Mouse (Mus musculus) c-Kit-negative CD71-positive TER-119-positive erythroid progenitor cells, embryonic 14.5 days (primary cell): ENCODE data around the gene Egr2.
A peak's percentile ranks its signal among the peaks of the same experiment; 100 is the strongest.

Experiments used
- DNase-seq: peaks from one replicate; pipeline ENCODE4 v3.0.0-alpha.2; 2013; ENCODE audit warnings: low read depth, low spot score

The Egr2 gene

DNA sequence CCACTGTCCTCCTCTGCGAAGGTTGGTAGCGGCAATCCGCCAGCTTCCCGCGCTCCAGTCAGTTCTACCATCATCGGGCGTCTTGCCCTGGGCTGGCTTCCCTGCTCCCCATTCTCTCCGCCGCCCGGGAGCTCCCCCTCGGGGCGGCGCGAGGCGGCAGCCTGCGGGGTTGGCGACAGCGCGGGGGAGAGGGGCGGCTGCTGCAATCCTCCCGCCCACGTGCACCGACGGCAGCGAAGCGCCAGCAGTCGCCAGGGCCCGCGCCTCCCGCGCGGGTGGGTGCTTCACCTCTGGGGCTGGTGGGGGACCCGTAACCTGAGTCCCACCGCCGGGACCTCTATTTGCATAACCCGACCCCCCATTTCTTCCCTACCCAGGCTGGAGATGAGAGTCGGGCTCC lies at the start of gene Egr2:
Gene Egr2, plus strand, starts transcription at position 220 of the 400 bp plus-strand sequence.
- DNase-seq, result no peak

DNA sequence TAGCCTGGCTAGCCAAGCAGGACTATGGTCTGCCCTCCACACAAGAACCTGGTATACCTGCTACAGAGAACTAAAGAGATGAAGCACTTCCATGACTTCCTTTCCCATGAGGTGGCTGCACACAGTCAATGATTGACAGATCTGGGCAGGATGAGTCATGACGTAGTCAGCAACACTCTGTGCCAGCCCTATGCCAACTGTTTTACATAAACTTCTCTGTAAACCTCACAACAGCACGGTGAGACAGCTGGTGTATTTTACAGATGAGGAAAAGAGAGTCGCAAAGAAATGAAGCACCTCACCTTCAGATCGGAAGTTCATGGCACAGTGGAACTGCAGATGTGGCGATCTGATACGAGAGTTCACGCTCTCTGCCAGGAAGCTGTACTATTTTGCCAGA lies 47.8 kb upstream of the Egr2 start:
- no peak for DNase-seq

DNA sequence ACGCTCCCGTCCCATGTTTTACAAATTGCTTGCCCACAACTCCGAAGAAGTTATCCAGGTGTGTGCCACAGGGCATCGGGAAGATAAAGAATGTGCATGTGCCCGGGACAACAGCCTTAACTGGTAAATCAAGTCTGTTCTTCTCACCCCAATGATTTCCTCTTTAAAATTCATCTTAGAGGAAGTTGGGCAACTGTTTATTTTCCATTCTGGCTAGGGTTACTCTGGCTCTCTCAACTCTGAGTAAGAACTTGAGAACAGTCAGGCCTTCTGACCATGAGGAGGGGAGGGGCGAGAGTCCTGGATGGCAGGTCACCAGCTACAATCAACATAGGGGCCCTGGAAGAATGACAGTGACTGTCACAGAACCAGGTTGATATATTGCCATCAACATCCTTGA lies 45.4 kb upstream of the Egr2 start:
- DNase-seq, result no peak

DNA sequence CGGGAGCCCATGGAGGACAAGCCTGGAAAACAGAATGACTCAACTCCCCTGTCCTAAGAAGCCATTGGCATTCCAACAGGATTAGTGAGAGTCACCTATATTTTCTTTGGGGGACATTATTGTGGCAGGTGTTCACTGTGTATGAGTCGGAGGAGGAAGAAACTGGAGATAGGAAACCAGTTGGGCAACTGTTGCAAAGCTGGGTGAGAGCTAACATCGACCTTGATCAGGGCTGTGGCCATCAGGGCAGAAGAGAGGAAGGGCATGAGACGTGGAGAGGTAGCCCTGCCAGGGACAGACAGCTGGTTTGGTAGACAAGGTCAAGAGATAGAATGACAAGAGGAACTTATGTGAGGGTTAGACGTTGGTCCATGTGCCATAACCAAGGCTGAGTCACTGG lies 44.6 kb upstream of the Egr2 start:
- DNase-seq, result no peak

DNA sequence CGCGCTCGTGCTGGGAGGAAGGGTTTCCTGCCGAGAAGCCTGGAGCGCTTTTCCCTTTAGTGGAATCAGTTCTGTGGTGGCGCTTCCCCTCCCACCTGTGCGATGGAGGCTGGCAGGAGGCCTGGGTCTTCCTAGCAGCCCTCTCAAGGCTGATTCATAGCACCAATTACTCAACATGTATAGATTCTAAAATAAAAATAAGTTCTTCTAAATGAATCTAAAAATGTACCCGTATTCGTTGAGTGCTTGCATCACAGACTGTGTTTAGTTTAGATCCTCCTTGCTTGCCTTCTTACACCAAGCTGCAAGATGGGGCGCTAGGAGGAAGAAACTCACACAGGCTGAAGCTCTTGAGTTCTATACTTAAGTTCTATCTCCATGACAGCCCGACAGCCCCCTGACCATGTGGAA lies 43.1 kb upstream of the Egr2 start:
- no peak for DNase-seq

DNA sequence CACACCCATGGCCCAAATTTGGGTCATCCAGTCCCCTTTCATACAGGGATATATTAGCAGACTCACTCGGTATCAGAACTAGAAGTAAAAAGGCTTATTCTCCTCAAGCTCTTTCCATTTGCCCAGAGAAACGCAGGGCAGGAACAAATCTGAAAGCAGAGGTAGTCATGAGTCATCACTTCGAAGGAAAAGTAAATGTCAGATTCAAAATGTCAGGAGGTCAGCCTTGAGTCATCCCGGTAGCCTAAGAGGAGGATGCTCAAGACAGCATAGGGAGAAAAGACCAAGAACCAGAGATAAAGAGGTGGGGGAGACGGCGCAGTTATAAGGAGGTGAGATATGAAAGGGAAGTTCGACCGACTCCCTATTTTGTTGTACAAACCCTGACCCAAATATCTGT lies 41.7 kb upstream of the Egr2 start:
- no peak for DNase-seq

DNA sequence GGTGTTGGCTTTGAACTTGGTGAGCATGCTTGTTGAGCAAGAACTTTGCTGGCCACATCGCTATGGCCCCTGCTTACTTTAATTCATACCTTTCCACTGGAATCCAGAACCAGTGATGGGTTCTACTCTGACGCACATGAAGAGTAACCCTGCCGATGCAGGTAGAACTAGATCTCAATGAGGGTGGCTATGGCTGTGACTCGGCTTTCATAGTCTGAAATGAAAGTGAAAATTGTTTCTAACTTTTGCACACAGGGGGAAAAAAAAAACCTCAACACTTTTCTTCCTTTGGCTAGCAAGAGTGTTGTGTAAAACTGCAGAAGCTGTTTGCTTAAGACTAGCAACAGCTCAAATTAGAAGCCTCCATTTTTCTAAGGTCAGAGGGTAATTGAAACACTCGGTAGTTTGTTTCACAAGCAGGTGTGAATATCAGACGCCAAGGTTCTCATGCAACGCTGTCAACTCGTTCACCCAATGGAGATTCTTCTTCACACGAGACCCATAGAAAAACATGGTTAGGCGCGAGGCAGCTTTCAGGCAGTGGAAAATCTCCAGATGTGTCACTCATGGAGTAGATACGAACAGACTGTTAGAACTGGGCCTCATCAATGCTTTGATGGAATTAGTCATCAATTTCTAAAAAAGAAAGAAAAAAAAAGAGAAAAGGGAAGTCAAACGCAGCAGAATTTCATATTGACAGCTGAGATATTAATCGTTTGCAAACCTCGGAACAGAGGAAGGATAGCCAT lies 38.0 kb upstream of the Egr2 start:
- DNase-seq, result no peak

DNA sequence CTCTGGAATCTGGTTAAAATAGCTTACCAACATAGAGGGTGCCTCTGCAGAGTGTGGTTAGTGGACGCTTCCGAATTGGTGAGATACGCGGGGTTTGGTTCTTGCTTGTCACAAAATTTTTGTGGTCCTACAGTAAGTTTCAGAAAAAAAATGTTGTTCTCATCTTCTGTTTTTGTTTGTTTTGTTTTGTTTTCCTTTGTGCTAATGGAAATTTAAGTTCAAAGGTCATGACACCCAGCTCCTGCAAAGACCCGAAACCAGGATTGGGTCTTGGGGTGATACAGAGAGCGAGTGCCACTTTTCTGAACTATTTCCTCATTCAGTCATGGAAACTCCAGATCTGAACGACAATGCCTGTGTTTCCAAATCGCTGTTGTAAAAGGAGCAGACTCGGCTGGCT lies 37.3 kb upstream of the Egr2 start:
- DNase-seq, result no peak

DNA sequence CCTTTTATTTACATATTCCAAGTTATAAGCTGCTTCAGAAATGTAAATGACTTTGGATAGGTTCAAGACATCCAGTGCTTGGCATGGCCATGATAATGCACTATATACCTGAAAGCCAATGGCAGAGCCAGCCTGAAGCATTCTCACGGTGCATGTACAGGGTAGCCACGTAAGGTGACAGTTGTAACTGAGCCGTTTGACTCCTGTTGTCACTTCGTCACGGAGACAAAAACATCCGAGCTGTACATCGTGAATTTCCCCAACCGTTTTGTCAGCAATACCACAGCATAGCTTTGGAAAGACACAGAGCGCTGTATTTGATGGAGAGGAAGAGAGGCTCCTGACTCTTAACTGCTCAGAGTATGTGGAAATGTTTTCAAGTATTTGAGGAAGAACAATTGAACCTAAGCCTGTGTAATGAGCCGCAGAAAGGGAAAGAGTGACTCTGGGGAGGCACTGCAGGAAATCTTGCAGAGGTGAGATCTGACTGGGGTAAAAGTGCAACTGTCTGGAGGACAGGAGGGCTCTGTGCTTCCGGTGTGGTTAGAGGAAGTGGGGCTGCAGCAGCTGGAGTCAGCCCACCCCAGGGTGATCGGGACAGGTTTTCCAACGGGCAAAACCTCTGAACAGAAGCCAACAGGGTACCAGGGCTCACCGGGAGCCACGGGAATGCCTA lies 31.8 kb upstream of the Egr2 start:
- no peak for DNase-seq

DNA sequence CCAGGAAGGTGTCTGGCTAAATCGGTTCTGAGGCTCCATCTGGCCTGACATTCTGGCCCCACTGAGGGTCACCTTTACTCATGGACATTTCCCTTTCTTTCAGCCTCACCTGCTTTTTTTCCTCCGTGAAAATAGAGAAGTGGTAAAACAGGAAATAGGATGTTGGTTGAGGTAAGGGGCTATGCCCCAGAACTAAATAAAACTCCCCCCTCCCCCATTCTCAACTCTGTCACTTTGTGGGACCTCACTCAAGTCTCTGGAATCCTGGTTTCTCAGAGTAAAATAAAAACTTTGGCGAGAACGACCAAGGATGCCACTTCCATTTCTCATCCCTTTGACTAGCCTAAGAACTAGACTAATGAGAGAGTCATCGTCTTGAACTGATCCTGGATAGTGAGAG lies 31.2 kb upstream of the Egr2 start:
- DNase-seq, result no peak

DNA sequence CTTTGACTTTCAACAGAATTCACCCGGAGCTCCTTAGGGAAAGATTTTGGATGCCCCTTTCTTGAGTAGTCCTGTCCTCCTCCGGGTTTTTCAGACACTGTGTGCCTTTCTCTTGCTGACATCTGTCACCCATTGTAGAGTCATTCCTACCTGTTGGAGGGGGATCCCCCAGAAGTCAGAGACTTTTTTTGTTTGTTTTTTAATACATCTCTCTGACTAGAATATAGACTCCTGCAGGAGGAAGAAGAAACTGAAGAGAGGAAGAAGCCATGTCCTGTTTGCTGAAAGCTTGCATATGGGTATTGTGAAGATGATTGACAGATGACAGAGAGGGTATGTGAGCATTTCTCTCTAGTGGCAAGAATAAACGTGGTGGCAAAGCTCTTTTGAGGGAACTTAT lies 30.0 kb upstream of the Egr2 start:
- DNase-seq, result no peak

DNA sequence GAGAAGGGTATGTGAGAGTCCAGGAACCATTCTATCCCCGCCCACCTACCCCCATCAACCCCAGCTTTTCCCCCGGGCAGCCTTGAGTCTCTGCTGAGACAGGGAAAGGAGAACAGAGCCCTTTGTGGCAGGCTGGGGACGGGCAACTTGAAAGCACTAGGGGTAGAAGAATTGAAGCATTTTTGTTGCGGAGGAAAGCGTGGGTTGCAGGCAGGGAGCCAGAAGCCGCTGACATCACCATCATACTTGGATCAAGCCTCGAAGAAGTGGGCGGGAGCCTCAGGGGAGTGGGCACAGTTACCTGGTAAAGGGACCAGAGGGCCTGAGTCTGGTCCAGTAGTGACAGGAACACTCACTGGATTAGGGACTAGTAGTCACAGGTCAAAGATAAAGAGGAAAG lies 23.1 kb upstream of the Egr2 start:
- DNase-seq, result no peak

DNA sequence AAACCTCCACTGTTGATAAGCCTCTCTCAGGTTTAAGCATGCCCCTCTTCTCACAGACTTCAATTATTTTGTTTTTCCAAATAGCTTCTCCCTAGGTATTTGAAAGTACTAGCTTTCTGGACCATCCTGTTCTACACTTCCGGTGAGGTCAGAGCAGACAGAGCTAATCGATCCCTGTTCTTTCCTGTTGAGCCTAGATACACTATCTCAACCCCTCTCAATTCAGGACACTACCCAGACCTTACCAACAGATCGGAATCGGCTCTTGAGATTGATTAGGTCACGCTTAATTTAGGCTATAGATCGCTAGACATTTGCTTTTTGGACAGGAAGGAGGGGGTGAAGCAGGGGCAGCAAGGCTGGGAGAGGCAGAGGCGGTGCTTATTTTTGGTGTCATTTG lies 22.4 kb upstream of the Egr2 start:
- no peak for DNase-seq

DNA sequence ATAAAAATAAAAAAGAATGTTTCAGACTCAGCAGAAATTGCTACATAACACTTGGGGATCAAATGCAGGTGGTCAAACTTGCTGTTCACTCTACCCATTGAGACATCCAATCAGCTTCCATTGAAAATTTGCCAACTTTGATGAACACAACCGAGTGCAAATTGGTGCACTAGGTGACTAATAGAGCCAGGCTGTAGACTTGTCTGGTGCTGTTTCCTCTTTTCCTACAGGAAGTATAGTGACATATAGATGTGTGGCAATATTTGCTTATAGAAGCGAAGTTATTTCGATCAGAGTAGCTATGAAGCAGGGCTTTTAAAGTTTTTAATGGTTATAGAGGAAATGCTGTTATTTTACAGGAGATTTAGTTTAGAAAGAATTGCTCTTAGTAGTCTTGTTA lies 16.5 kb upstream of the Egr2 start:
- no peak for DNase-seq

DNA sequence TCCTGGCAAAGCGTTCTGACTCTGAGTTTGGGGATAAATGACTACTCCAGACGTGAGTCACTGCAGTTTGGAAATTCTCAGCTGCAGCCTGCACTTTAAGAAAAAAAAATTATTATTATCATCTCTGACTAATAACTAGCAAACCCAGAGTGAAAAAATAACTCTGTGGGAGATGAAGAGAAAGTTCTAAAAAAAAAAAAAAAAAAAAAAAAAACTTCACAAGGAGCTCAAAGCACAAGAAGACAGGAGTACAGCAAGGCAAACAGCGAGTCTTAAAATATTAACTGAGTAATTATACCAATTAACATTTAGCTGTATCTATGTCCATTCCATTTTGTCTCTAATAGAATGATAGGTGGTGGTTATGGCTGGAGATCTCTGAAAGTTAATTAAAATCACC lies 11.1 kb upstream of the Egr2 start:
- DNase-seq, result no peak

DNA sequence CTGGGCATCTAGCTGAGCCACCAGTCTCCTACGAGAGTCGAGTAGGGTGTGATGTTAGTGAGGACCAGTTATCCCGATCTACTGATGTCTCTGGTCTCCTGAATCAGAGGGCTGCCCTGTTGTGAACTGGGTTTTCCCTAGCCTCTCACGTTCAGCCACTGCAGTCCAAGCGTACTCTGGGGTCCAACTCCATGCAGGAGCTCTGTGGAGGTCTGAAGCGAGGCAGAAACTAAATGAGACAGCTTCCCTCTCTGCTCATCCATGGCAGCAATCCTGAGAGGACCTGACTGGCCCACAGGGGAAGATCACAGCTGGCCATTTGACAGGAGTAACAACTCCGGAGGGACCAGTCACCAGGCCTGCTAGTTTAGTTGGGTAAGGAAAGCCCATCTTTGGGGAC lies 10.6 kb upstream of the Egr2 start:
- DNase-seq, result no peak

DNA sequence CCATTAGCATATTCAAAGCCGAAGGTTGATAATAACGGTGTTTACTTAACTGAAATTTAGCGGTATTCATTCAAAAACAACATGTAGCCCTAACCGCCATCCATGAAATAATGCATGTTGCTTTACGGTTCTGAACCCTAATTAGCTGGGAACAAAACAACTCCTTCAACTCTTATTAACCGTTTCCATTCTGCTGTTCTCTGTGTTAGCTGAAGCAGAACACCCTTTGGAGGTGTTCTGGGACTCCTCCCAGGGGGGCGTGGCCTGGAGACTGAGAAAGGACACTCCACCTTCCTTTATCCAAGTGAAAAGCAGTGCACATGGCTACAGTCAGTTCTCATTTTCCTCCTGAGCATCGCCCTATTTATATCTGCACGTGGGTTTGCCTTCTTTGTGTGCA lies 8.8 kb upstream of the Egr2 start:
- DNase-seq, result no peak

DNA sequence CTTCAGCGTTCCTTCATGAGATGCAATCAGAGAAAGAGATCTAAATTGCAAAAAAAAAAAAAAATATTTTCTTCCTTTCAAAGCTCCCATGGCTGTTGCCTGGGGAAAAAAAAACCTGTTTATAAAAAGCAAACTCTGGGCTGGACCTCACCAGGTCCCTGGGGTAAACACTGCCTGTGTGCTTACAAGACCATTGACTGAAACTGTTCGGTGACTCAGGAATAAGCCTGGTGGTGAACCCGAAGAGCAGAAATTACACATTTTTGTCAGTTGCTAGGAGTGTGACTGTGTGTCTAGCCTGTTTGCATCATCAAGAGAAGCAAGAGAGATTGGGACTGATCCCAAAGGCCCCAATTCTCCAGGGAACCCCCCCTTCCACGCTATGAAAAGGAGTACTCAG lies 5.5 kb upstream of the Egr2 start:
- no peak for DNase-seq

DNA sequence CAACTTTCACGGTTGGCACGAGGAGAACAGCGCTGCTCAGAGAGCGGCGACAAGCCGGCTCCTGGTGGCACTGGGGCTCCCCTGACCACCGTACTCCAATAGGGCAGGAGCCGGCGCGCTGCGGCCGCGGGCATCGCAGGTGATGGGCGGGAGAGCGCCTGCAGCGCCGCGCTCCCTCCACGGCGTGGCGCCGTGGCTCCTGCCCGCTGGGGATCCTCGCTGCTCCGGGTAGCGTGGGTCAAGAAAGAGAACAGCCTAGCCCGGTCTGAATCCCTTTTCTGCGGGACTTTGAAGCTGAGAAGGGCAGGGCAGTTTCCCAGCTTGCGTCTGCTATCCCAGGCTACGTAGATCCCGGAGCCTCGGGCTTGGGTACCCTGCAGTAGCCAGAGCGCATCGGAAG lies 697 bp downstream of the Egr2 start:
- no peak for DNase-seq

DNA sequence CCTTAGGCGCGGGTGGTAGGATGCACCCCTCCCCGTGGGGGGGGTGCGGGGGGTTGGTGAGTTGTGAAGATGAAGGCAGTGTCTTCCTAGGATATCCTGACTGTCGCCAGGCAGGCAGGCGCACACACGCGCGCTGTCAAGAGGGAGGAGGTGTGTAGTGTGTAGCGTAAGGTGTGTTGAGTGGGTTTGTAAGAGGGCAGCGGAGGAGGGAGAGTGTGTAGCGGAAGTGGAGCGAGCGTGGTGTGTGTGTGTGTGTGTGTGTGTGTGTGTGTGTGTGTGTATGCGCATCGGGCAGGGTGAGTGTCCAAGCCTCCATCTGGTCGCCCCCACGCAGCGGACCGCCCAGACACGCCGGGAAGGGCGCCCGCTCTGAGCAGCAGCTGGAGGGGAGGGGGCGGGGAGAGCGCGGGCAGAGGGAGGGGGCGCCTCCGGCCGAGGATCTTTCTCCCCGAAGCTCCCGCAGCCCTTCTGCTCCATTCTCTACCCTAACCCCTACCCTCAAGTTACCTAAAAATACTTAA lies 1.4 kb downstream of the Egr2 start:
- no peak for DNase-seq

DNA sequence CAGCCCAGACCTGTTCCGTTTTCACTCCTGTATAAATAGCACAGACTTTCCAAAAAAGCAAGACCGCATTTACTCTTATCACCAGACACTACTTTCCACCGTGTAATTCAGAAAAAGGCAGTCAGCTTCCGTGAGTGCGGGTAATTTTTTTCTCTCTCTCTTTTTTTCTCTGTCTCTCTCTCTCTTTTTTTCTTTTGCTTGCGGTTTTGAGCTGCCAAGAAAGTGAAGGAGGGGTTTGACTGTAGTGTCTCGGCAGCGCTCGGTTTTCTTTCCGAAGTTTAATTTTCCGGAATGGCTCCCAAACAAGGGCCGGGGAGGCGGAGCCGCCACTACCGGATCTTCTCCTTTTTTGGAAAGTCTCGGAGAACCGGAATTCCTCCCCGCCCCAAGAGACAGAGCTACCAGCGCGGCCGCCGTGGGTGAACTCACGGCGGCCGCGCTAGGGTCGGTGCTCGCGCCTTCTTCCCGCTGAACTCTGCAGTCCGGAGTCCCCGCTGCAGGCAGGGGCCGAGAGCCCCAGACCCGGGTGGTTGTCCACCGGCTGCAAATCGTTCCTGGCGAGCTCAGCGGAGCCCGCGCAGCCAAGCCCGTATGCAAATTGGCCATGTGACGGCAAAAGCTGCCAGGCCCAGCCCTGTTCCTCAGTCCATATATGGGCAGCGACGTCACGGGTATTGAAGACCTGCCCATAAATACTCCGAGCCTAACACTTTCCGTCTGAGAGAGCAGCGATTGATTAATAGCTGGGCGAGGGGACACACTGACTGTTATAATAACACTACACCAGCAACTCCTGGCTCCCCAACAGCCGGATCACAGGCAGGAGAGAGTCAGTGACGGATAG lies 2.1 kb downstream of the Egr2 start:
- DNase-seq, result peak; percentile 21

DNA sequence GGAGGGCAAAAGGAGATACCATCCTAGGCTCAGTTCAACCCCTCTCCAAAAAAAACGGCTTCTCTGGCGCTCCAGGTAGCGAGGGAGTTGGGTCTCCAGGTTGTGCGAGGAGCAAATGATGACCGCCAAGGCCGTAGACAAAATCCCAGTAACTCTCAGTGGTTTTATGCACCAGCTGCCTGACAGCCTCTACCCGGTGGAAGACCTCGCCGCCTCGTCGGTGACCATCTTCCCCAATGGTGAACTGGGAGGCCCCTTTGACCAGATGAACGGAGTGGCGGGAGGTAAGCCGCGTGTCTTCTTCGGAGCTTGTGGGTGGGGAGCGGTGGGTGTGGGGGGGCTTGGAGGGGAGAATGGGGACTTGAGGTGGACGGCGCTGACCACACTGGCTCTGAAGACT lies 2.8 kb downstream of the Egr2 start:
- no peak for DNase-seq
